Mouse (Mus musculus) testis, adult 2 months (tissue): Measurements from ENCODE around the gene Nectin4. TPM values are rescaled to one million over a fixed set of nuclear protein-coding genes. Genes with fewer than 3 reads are reported as not detected.

ENCODE experiments used
- H3K27ac ChIP-seq: fragments of 200-500 bp; 2 replicates; pipeline ENCODE4 v1.5.1; 2012; ENCODE audit warnings: low read depth, low read length; ENCODE audit not compliant: control insufficient read depth, insufficient read depth
- H3K27me3 ChIP-seq: fragments of 200-500 bp; 2 replicates; pipeline ENCODE4 v1.6.1; 2012; ENCODE audit warnings: mild to moderate bottlenecking, low read length, moderate library complexity; ENCODE audit not compliant: control insufficient read depth, insufficient read depth
- H3K36me3 ChIP-seq: fragments of 200-500 bp; 2 replicates; pipeline ENCODE4 v1.6.1; 2012; ENCODE audit warnings: mild to moderate bottlenecking, low read length; ENCODE audit not compliant: control insufficient read depth, insufficient read depth
- H3K4me1 ChIP-seq: fragments of 200-500 bp; 2 replicates; pipeline ENCODE4 v1.6.1; 2012; ENCODE audit warnings: low read length; ENCODE audit not compliant: control insufficient read depth, insufficient read depth
- H3K4me3 ChIP-seq: fragments of 200-500 bp; 2 replicates; pipeline ENCODE4 v1.5.1; 2012; ENCODE audit warnings: low read depth, mild to moderate bottlenecking, low read length, moderate library complexity, mixed read lengths; ENCODE audit not compliant: control insufficient read depth
- CTCF ChIP-seq: fragments of 200-500 bp; IDR thresholded peaks from 2 replicates; pipeline ENCODE4 v1.5.1; 2012; ENCODE audit warnings: low read depth, mild to moderate bottlenecking, inconsistent platforms, low read length, moderate library complexity; ENCODE audit not compliant: control insufficient read depth, insufficient read depth, insufficient replicate concordance
- POLR2A ChIP-seq: fragments of 200-500 bp; IDR thresholded peaks from 2 replicates; pipeline ENCODE4 v1.6.1; 2012; ENCODE audit warnings: low read depth, mild to moderate bottlenecking, inconsistent platforms, low read length, moderate library complexity; ENCODE audit not compliant: control insufficient read depth
- polyA plus RNA-seq: library from polyadenylated mRNA; depleted of rRNA; stranded (reverse); fragments of >200 nt; gene quantifications from 2 replicates; pipeline ENCODE4 v1.2.3, GENCODE M21; 2012

Nectin4 gene
- polyA plus RNA-seq, 1 experiment: 8.5 TPM

- TF ChIP-seq CTCF (no peak), POLR2A (no peak)
- H3K36me3 ChIP-seq: no peaks in the 10 kb centered on the region
- H3K27ac ChIP-seq: no peak within 1 kb of the TSS
- peaks cover 6% of the 10 kb centered on the region for H3K4me1 ChIP-seq
- H3K27me3 ChIP-seq: no peaks in the 10 kb centered on the region
- no peak within 1 kb of the TSS for H3K4me3 ChIP-seq
Observed at GRCm38 (mm10) chr1:171418660-171419059, 48.8 kb downstream of the Nectin4 start, which contains the start of gene Tstd1. Gene Tstd1, plus strand, starts transcription at chr1:171418872.

GRCm38 (mm10) chr1:171419291-171419882 is 49.5 kb downstream of the Nectin4 start:
- Histone ChIP-seq H3K4me3 (no peak overlapping the region), H3K36me3 (no peaks in the 10 kb centered on the region), H3K27ac (no peak overlapping the region), H3K4me1 (peaks cover under 1% of the 10 kb centered on the region; the same call in 1 of the 2 replicates), H3K27me3 (no peaks in the 10 kb centered on the region)
- TF ChIP-seq CTCF (no peak), POLR2A (no peak)

- Histone ChIP-seq H3K4me3 (no peak overlapping the region), H3K27me3 (no peaks in the 10 kb centered on the region), H3K4me1 (no peaks in the 10 kb centered on the region), H3K36me3 (no peaks in the 10 kb centered on the region), H3K27ac (no peak overlapping the region)
- TF ChIP-seq POLR2A (no peak), CTCF (no peak)
Observed at GRCm38 (mm10) chr1:171419905-171420304, 50.0 kb downstream of the Nectin4 start.

GRCm38 (mm10) chr1:171422504-171423095 is 52.7 kb downstream of the Nectin4 start:
- Histone ChIP-seq H3K4me3 (no peak overlapping the region), H3K4me1 (no peaks in the 10 kb centered on the region), H3K27me3 (no peaks in the 10 kb centered on the region), H3K36me3 (no peaks in the 10 kb centered on the region), H3K27ac (no peak overlapping the region)
- TF ChIP-seq POLR2A: no peak
- no peak for TF ChIP-seq CTCF

- TF ChIP-seq POLR2A: no peak
- no peak for TF ChIP-seq CTCF
- Histone ChIP-seq H3K4me3 (no peak overlapping the region), H3K36me3 (no peaks in the 10 kb centered on the region), H3K27ac (no peak overlapping the region; the same call in 1 of the 2 replicates), H3K27me3 (no peaks in the 10 kb centered on the region), H3K4me1 (no peaks in the 10 kb centered on the region)
Observed at GRCm38 (mm10) chr1:171424638-171425037, 54.7 kb downstream of the Nectin4 start.

GRCm38 (mm10) chr1:171425126-171425525 is 55.2 kb downstream of the Nectin4 start:
- Histone ChIP-seq H3K27ac (peak overlapping the region; percentile 39; the same call in 1 of the 2 replicates), H3K27me3 (no peaks in the 10 kb centered on the region), H3K4me3 (no peak overlapping the region), H3K36me3 (no peaks in the 10 kb centered on the region), H3K4me1 (no peaks in the 10 kb centered on the region)
- TF ChIP-seq POLR2A: no peak
- no peak for TF ChIP-seq CTCF

- Histone ChIP-seq H3K27ac (no peak overlapping the region), H3K4me1 (peaks cover 3% of the 10 kb centered on the region)
- no peak for TF ChIP-seq CTCF
- no peak for TF ChIP-seq POLR2A
Observed at GRCm38 (mm10) chr1:171432158-171432557, 62.3 kb downstream of the Nectin4 start.

More at GRCm38 (mm10) chr1:171432158-171432557, 62.3 kb downstream of the Nectin4 start:
- no peak overlapping the region for H3K4me3 ChIP-seq
- H3K27me3 ChIP-seq: no peaks in the 10 kb centered on the region
- no peaks in the 10 kb centered on the region for H3K36me3 ChIP-seq
